Mouse (Mus musculus) small intestine, adult 10 weeks (tissue): ENCODE measurements around the gene Apoc2. TPM values are rescaled to one million over a fixed set of nuclear protein-coding genes. Genes with fewer than 3 reads are reported as not detected.

ENCODE experiments used
- polyA plus RNA-seq: library from polyadenylated mRNA; stranded (reverse); fragments of 350-450 nt; fragmentation: Illumina TruSeq; extraction: RNeasy Lipid Tissue Mini Kit (QIAGEN cat#74804); gene quantifications from one replicate; pipeline ENCODE4 v1.2.3, GENCODE M21; 2014; ENCODE audit warnings: low replicate concordance

The Apoc2 gene
- 21.6 TPM for polyA plus RNA-seq

GRCm38 (mm10) chr7:19677872-19678271 lies at the start of gene Apoc2:
Apoc2 (minus strand) TSS chr7:19677941.

GRCm38 (mm10) chr7:19715239-19716054 lies 37.7 kb upstream of the Apoc2 start, which contains the start of gene Tomm40:
Tomm40 (minus strand) TSS chr7:19715438.

GRCm38 (mm10) chr7:19698907-19699826 lies 21.4 kb upstream of the Apoc2 start, which contains the start of gene Apoe:
Apoe (minus strand) TSS chr7:19699188.

GRCm38 (mm10) chr7:19691873-19692865 lies 14.4 kb upstream of the Apoc2 start, which contains the start of gene Apoc1:
Apoc1 (minus strand) TSS chr7:19692660.

GRCm38 (mm10) chr7:19681202-19681694 lies 3.5 kb upstream of the Apoc2 start, which contains the start of the genes Gm44805 and Apoc4:
Gm44805 (minus strand) TSS chr7:19681423.
Apoc4 (minus strand) TSS chr7:19681479.

GRCm38 (mm10) chr7:19664955-19665841 lies 12.5 kb downstream of the Apoc2 start, which contains the start of gene Clptm1:
Clptm1 (minus strand) TSS chr7:19665033.

GRCm38 (mm10) chr7:19629361-19629734 lies 48.4 kb downstream of the Apoc2 start, which contains the start of gene Relb:
Relb (minus strand) TSS chr7:19629438.

Other genes with a start within 250 kb of the Apoc2 start
- 0.19 TPM for gene Mark4, start 219.1 kb downstream of the Apoc2 start, polyA plus RNA-seq
- not detected for gene Exoc3l2, start 214.6 kb downstream of the Apoc2 start, polyA plus RNA-seq
- 3.4 TPM for gene Bloc1s3, start 169.6 kb downstream of the Apoc2 start, polyA plus RNA-seq
- not detected for gene Trappc6a, start 169.5 kb downstream of the Apoc2 start, polyA plus RNA-seq
- not detected for gene Nkpd1, start 160.1 kb downstream of the Apoc2 start, polyA plus RNA-seq
- gene Ppp1r37, start 114.9 kb downstream of the Apoc2 start, polyA plus RNA-seq = 0.22 TPM
- not detected for gene Zfp296, start 100.7 kb downstream of the Apoc2 start, polyA plus RNA-seq
- gene Gemin7, start 100.3 kb downstream of the Apoc2 start, polyA plus RNA-seq = 6.5 TPM
- gene Clasrp, start 73.5 kb downstream of the Apoc2 start, polyA plus RNA-seq = 3.5 TPM
- 3.6 TPM for gene Relb, start 48.5 kb downstream of the Apoc2 start, polyA plus RNA-seq
- gene Clptm1, start 12.9 kb downstream of the Apoc2 start, polyA plus RNA-seq = 5.2 TPM
- not detected for gene Gm44805, start 3.5 kb upstream of the Apoc2 start, polyA plus RNA-seq
- gene Apoc4, start 3.5 kb upstream of the Apoc2 start, polyA plus RNA-seq = not detected
- gene Apoc1, start 14.7 kb upstream of the Apoc2 start, polyA plus RNA-seq = not detected
- 2.3 TPM for gene Apoe, start 21.2 kb upstream of the Apoc2 start, polyA plus RNA-seq
- 0.93 TPM for gene Tomm40, start 37.5 kb upstream of the Apoc2 start, polyA plus RNA-seq
- gene Nectin2, start 72.5 kb upstream of the Apoc2 start, polyA plus RNA-seq = 5.7 TPM
- gene Bcam, start 93.1 kb upstream of the Apoc2 start, polyA plus RNA-seq = not detected
- 3.7 TPM for gene Cblc, start 118.9 kb upstream of the Apoc2 start, polyA plus RNA-seq
- gene Bcl3, start 144.8 kb upstream of the Apoc2 start, polyA plus RNA-seq = 1.2 TPM
- gene Gm19345, start 174.1 kb upstream of the Apoc2 start, polyA plus RNA-seq = not detected
- not detected for gene Ceacam16, start 183.4 kb upstream of the Apoc2 start, polyA plus RNA-seq
- not detected for gene Ceacam19, start 210.0 kb upstream of the Apoc2 start, polyA plus RNA-seq
- 22.6 TPM for gene Pvr, start 243.2 kb upstream of the Apoc2 start, polyA plus RNA-seq